In the genomic region with DNA sequence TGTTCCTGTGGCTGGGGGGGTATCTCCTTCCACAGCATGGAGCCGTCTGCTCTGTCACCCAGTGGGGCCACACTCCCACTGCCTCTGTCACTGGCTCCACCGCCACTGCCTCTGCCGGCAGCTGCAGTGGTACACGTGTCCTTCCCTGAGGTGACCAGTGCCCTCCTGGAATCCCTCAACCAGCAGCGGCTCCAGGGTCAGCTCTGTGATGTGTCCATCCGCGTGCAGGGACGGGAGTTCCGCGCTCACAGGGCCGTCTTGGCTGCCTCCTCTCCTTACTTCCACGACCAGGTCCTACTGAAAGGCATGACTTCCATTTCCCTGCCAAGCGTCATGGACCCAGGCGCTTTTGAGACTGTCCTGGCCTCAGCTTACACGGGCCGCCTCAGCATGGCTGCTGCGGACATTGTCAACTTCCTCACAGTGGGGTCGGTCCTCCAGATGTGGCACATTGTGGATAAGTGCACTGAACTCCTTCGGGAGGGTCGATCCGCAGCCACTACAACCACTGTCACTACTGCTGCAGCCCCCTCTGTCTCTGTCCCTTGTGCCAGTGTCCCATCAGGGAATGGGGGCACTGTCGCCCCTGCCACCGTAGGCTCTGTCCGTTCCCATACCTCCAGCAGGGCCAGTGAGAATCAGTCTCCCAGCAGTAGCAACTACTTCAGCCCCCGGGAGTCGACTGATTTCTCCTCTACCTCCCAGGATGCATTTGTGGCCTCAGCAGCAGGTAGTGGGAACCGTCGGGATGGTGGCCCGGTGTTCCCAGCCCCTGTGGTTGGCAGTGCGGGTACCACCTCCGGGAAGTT, we compare ENCODE assay signal across 7 mouse cellular contexts. TPM values are rescaled to one million over a fixed set of nuclear protein-coding genes. Genes with fewer than 3 reads are reported as not detected.
DNase-seq lines count a peak whose midpoint lies in the region; ATAC-seq and TF ChIP-seq lines count a peak whose summit lies in the region.

No protein-coding gene starts in this region.

- no peak for TF ChIP-seq EP300 in lung, postnatal 0 days (IDR thresholded peaks at IDR 0.05)

- DNase-seq in lung, postnatal 0 days (ENCODE audit: low spot score): no peak
- DNase-seq in lung, postnatal 36 days: no peak
- no peak for DNase-seq in hindbrain, postnatal 0 days (ENCODE audit: low spot score)
- DNase-seq in right cerebral cortex, postnatal 25 days: no peak
- no peak for DNase-seq in Muller cell, postnatal 12 days (ENCODE audit: inconsistent ontology term)

- H3K4me1 ChIP-seq in lung, postnatal 0 days (ENCODE audit: insufficient read depth, low read depth, low read length): peaks cover 11% of the 10 kb centered on the region; the same call in 1 of the 2 replicates
- peaks cover 34% of the 10 kb centered on the region for H3K4me1 ChIP-seq in embryonic facial prominence, embryonic 15.5 days
- H3K4me1 ChIP-seq in hindbrain, postnatal 0 days (ENCODE audit: insufficient read depth, low read length): 0 out of 2 replicates have a peak, but pooled peaks cover 5% of the 10 kb centered on the region
- H3K4me1 ChIP-seq in midbrain, embryonic 13.5 days (replicated peaks): peaks cover 66% of the 10 kb centered on the region

- TF ChIP-seq CTCF in lung, postnatal 0 days (IDR thresholded peaks at IDR 0.05): no peak
- no peak for TF ChIP-seq CTCF in hindbrain, postnatal 0 days (IDR thresholded peaks at IDR 0.05; ENCODE audit: low read depth)

- H3K4me2 ChIP-seq in lung, postnatal 0 days (replicated peaks; ENCODE audit: low read depth, low read length): peak overlapping the region; percentile 65
- peak overlapping the region; percentile 68 for H3K4me2 ChIP-seq in embryonic facial prominence, embryonic 15.5 days (replicated peaks)
- H3K4me2 ChIP-seq in hindbrain, postnatal 0 days (ENCODE audit: low read depth, low read length): peak overlapping the region; percentile 76
- peak overlapping the region; percentile 64 for H3K4me2 ChIP-seq in midbrain, embryonic 13.5 days (replicated peaks)

- H3K9ac ChIP-seq in lung, postnatal 0 days (replicated peaks; ENCODE audit: low read depth): no peak overlapping the region
- H3K9ac ChIP-seq in embryonic facial prominence, embryonic 15.5 days: peak overlapping the region; percentile 35
- H3K9ac ChIP-seq in hindbrain, postnatal 0 days (replicated peaks; ENCODE audit: low read length): no peak overlapping the region
- peak overlapping the region; percentile 64 for H3K9ac ChIP-seq in midbrain, embryonic 13.5 days (replicated peaks)

- peak overlapping the region; percentile 43; the same call in 1 of the 2 replicates for H3K27ac ChIP-seq in lung, postnatal 0 days (ENCODE audit: low read length)
- no peak overlapping the region for H3K27ac ChIP-seq in embryonic facial prominence, embryonic 15.5 days (replicated peaks)
- H3K27ac ChIP-seq in hindbrain, postnatal 0 days: no peak overlapping the region
- no peak overlapping the region for H3K27ac ChIP-seq in midbrain, embryonic 13.5 days

- H3K36me3 ChIP-seq in lung, postnatal 0 days (ENCODE audit: insufficient read depth, low read length): peaks cover 24% of the 10 kb centered on the region; the same call in 1 of the 2 replicates
- H3K36me3 ChIP-seq in embryonic facial prominence, embryonic 15.5 days: peaks cover 35% of the 10 kb centered on the region
- peaks cover 21% of the 10 kb centered on the region for H3K36me3 ChIP-seq in hindbrain, postnatal 0 days (ENCODE audit: insufficient read depth, low read length)
- H3K36me3 ChIP-seq in midbrain, embryonic 13.5 days: peaks cover 46% of the 10 kb centered on the region

- ATAC-seq in lung, postnatal 0 days: no peak
- ATAC-seq in embryonic facial prominence, embryonic 15.5 days (ENCODE audit: insufficient number of reproducible peaks, low FRiP score, low TSS enrichment, low read depth): no peak
- ATAC-seq in hindbrain, postnatal 0 days: no peak
- ATAC-seq in midbrain, embryonic 13.5 days: no peak

- H3K9me3 ChIP-seq in lung, postnatal 0 days (ENCODE audit: low read length): no peaks in the 10 kb centered on the region
- H3K9me3 ChIP-seq in embryonic facial prominence, embryonic 15.5 days (replicated peaks): no peaks in the 10 kb centered on the region
- no peaks in the 10 kb centered on the region for H3K9me3 ChIP-seq in hindbrain, postnatal 0 days (ENCODE audit: low read length)
- H3K9me3 ChIP-seq in midbrain, embryonic 13.5 days: no peaks in the 10 kb centered on the region

- 68% methylated on average over 30 of the region's 31 CpGs for WGBS in lung, postnatal 0 days
- WGBS in embryonic facial prominence, embryonic 15.5 days: 73% methylated on average over 31 of the region's 31 CpGs
- whole genome bisulfite sequencing in hindbrain, postnatal 0 days: 69% methylated on average over 31 of the region's 31 CpGs
- whole genome bisulfite sequencing in midbrain, embryonic 13.5 days: 73% methylated on average over 31 of the region's 31 CpGs

- H3K27me3 ChIP-seq in lung, postnatal 0 days (replicated peaks; ENCODE audit: insufficient read depth, low read length): no peaks in the 10 kb centered on the region
- H3K27me3 ChIP-seq in embryonic facial prominence, embryonic 15.5 days: no peaks in the 10 kb centered on the region
- H3K27me3 ChIP-seq in hindbrain, postnatal 0 days (ENCODE audit: insufficient read depth, low read length): no peaks in the 10 kb centered on the region
- peaks cover 13% of the 10 kb centered on the region for H3K27me3 ChIP-seq in midbrain, embryonic 13.5 days

- H3K4me3 ChIP-seq in lung, postnatal 0 days (ENCODE audit: low read depth, low read length): peak overlapping the region; percentile 63; the same call in 1 of the 2 replicates
- H3K4me3 ChIP-seq in embryonic facial prominence, embryonic 15.5 days (replicated peaks): peak overlapping the region; percentile 57
- peak overlapping the region; percentile 58 for H3K4me3 ChIP-seq in hindbrain, postnatal 0 days (ENCODE audit: low read length)
- H3K4me3 ChIP-seq in midbrain, embryonic 13.5 days (replicated peaks): peak overlapping the region; percentile 52

RNA-seq across cellular contexts. Expression of a gene that starts 1.3 kb away (rescaled TPM):
- 16.6 and 17.0 TPM in 2 replicates for polyA plus RNA-seq in lung, postnatal 0 days (2015; fragmentation: Nextera tagmentation; extraction: Ambion mirVana)
- 15.8 and 17.8 TPM in 2 replicates for polyA plus RNA-seq in embryonic facial prominence, embryonic 15.5 days (2015; fragmentation: Nextera tagmentation; extraction: Ambion mirVana)
- total RNA-seq in hindbrain, postnatal 0 days (2014; rRNA removed): 58.5 TPM in 2 replicates
- polyA plus RNA-seq in hindbrain, postnatal 0 days (2015; fragmentation: Nextera tagmentation; extraction: Ambion mirVana): 20.8 and 23.0 TPM in 2 replicates
- 20.3 TPM in 2 replicates for polyA plus RNA-seq in midbrain, embryonic 13.5 days (2015; fragmentation: Nextera tagmentation; extraction: Ambion mirVana)

RNA-seq across cellular contexts. Expression of a gene that starts 1.4 kb away (rescaled TPM):
- polyA plus RNA-seq in lung, postnatal 0 days (2015; fragmentation: Nextera tagmentation; extraction: Ambion mirVana): 102 and 113 TPM in 2 replicates
- polyA plus RNA-seq in embryonic facial prominence, embryonic 15.5 days (2015; fragmentation: Nextera tagmentation; extraction: Ambion mirVana): 40.2 and 49.3 TPM in 2 replicates
- 41.5 and 61.8 TPM in 2 replicates for total RNA-seq in hindbrain, postnatal 0 days (2014; rRNA removed)
- polyA plus RNA-seq in hindbrain, postnatal 0 days (2015; fragmentation: Nextera tagmentation; extraction: Ambion mirVana): 39.1 and 40.2 TPM in 2 replicates
- polyA plus RNA-seq in midbrain, embryonic 13.5 days (2015; fragmentation: Nextera tagmentation; extraction: Ambion mirVana): 18.1 and 19.6 TPM in 2 replicates

RNA-seq across cellular contexts. Expression of a gene that starts 7.8 kb away (rescaled TPM):
- polyA plus RNA-seq in lung, postnatal 0 days (2015; fragmentation: Nextera tagmentation; extraction: Ambion mirVana): 23.9 and 29.0 TPM in 2 replicates
- 48.5 and 51.7 TPM in 2 replicates for polyA plus RNA-seq in embryonic facial prominence, embryonic 15.5 days (2015; fragmentation: Nextera tagmentation; extraction: Ambion mirVana)
- total RNA-seq in hindbrain, postnatal 0 days (2014; rRNA removed): 52.1 and 58.4 TPM in 2 replicates
- 39.0 and 41.9 TPM in 2 replicates for polyA plus RNA-seq in hindbrain, postnatal 0 days (2015; fragmentation: Nextera tagmentation; extraction: Ambion mirVana)
- 56.5 and 57.2 TPM in 2 replicates for polyA plus RNA-seq in midbrain, embryonic 13.5 days (2015; fragmentation: Nextera tagmentation; extraction: Ambion mirVana)

RNA-seq across cellular contexts. Expression of a gene that starts 12.1 kb away (rescaled TPM):
- polyA plus RNA-seq in lung, postnatal 0 days (2015; fragmentation: Nextera tagmentation; extraction: Ambion mirVana): 0.29 and 0.55 TPM in 2 replicates
- polyA plus RNA-seq in embryonic facial prominence, embryonic 15.5 days (2015; fragmentation: Nextera tagmentation; extraction: Ambion mirVana): 0.55 and 0.58 TPM in 2 replicates
- total RNA-seq in hindbrain, postnatal 0 days (2014; rRNA removed): 1.3 TPM in 1 of 2 replicates, not detected in the other
- polyA plus RNA-seq in hindbrain, postnatal 0 days (2015; fragmentation: Nextera tagmentation; extraction: Ambion mirVana): 0.88 and 1.2 TPM in 2 replicates
- polyA plus RNA-seq in midbrain, embryonic 13.5 days (2015; fragmentation: Nextera tagmentation; extraction: Ambion mirVana): 0.40 and 0.52 TPM in 2 replicates

RNA-seq across cellular contexts. Expression of a gene that starts 12.3 kb away (rescaled TPM):
- polyA plus RNA-seq in lung, postnatal 0 days (2015; fragmentation: Nextera tagmentation; extraction: Ambion mirVana): 39.0 and 45.2 TPM in 2 replicates
- polyA plus RNA-seq in embryonic facial prominence, embryonic 15.5 days (2015; fragmentation: Nextera tagmentation; extraction: Ambion mirVana): 57.1 and 64.4 TPM in 2 replicates
- 91.4 and 116 TPM in 2 replicates for total RNA-seq in hindbrain, postnatal 0 days (2014; rRNA removed)
- polyA plus RNA-seq in hindbrain, postnatal 0 days (2015; fragmentation: Nextera tagmentation; extraction: Ambion mirVana): 36.1 and 36.8 TPM in 2 replicates
- polyA plus RNA-seq in midbrain, embryonic 13.5 days (2015; fragmentation: Nextera tagmentation; extraction: Ambion mirVana): 49.8 and 56.9 TPM in 2 replicates

Comparison
In these comparisons a context has a peak if more than half of its experiments do, and no peak if none do; other contexts are left out.
1. H3K9ac ChIP-seq: peak in embryonic facial prominence, embryonic 15.5 days (single experiment) and midbrain, embryonic 13.5 days (single experiment); none in lung, postnatal 0 days (single experiment) and hindbrain, postnatal 0 days (single experiment).
2. Peak in every context shown above with its lines, with median percentiles within 50 percentile points of each other: H3K4me2 ChIP-seq and H3K4me3 ChIP-seq.